Mouse (Mus musculus) embryonic facial prominence, embryonic 10.5 days (tissue): ENCODE data around the gene Cyp21a1. TPM values are rescaled to one million over a fixed set of nuclear protein-coding genes. Genes with fewer than 3 reads are reported as not detected.

Experiments
- microRNA-seq: library from miRNA; unstranded; fragments of <30 nt; microRNA quantifications from one replicate; pipeline ENCODE4, GENCODE M21; 2017
- polyA plus RNA-seq: library from polyadenylated mRNA; unstranded; fragments of >200 nt; fragmentation: Nextera tagmentation; extraction: Ambion mirVana; gene quantifications from 2 replicates; pipeline ENCODE4 v1.2.1, GENCODE M21; 2016

Gene Cyp21a1
- polyA plus RNA-seq, 1 experiment from 2014 or later = not detected

Small RNA genes lying within 50 kb of the gene (microRNA-seq; reads per million reads assigned to microRNA genes)
- not detected for gene Gm27471
- not detected for gene Mir6970
- gene Mir6971 = 1.8 reads per million

Other genes with a start within 250 kb of the Cyp21a1 start
- gene Notch4, start 240.3 kb downstream of the Cyp21a1 start, polyA plus RNA-seq = 5.4 and 6.6 TPM in 2 replicates
- 9.4 and 10.1 TPM in 2 replicates for gene Gpsm3, start 214.8 kb downstream of the Cyp21a1 start, polyA plus RNA-seq
- gene Pbx2, start 213.3 kb downstream of the Cyp21a1 start, polyA plus RNA-seq = 18.2 and 19.5 TPM in 2 replicates
- 2.6 and 3.6 TPM in 2 replicates for gene Ager, start 206.7 kb downstream of the Cyp21a1 start, polyA plus RNA-seq
- 165 and 172 TPM in 2 replicates for gene Rnf5, start 200.9 kb downstream of the Cyp21a1 start, polyA plus RNA-seq
- 51.3 and 56.1 TPM in 2 replicates for gene Agpat1, start 200.3 kb downstream of the Cyp21a1 start, polyA plus RNA-seq
- gene Egfl8, start 188.6 kb downstream of the Cyp21a1 start, polyA plus RNA-seq = 4.0 and 4.2 TPM in 2 replicates
- 18.6 and 19.5 TPM in 2 replicates for gene Ppt2, start 176.1 kb downstream of the Cyp21a1 start, polyA plus RNA-seq
- 0.12 and 0.18 TPM in 2 replicates for gene Prrt1, start 175.0 kb downstream of the Cyp21a1 start, polyA plus RNA-seq
- 16.6 and 17.3 TPM in 2 replicates for gene Fkbpl, start 159.8 kb downstream of the Cyp21a1 start, polyA plus RNA-seq
- 103 and 104 TPM in 2 replicates for gene Atf6b, start 157.4 kb downstream of the Cyp21a1 start, polyA plus RNA-seq
- 0.03 TPM in 1 of 2 replicates, not detected in the other for gene Tnxb, start 134.0 kb downstream of the Cyp21a1 start, polyA plus RNA-seq
- gene C4b, start 60.7 kb downstream of the Cyp21a1 start, polyA plus RNA-seq = not detected in 2 replicates
- 24.6 and 26.4 TPM in 2 replicates for gene Stk19, start 32.4 kb upstream of the Cyp21a1 start, polyA plus RNA-seq
- gene Dxo, start 32.5 kb upstream of the Cyp21a1 start, polyA plus RNA-seq = 78.1 and 88.8 TPM in 2 replicates
- gene Skiv2l, start 45.6 kb upstream of the Cyp21a1 start, polyA plus RNA-seq = 57.1 and 57.3 TPM in 2 replicates
- gene Nelfe, start 45.8 kb upstream of the Cyp21a1 start, polyA plus RNA-seq = 129 and 144 TPM in 2 replicates
- gene Cfb, start 58.0 kb upstream of the Cyp21a1 start, polyA plus RNA-seq = 2.1 and 2.6 TPM in 2 replicates
- 4.8 and 6.2 TPM in 2 replicates for gene Zbtb12, start 74.9 kb upstream of the Cyp21a1 start, polyA plus RNA-seq
- not detected in 2 replicates for gene Gm20547, start 77.5 kb upstream of the Cyp21a1 start, polyA plus RNA-seq
- 0.55 and 1.6 TPM in 2 replicates for gene C2, start 93.7 kb upstream of the Cyp21a1 start, polyA plus RNA-seq
- 96.5 and 103 TPM in 2 replicates for gene Ehmt2, start 93.9 kb upstream of the Cyp21a1 start, polyA plus RNA-seq
- gene Slc44a4, start 109.9 kb upstream of the Cyp21a1 start, polyA plus RNA-seq = 0.21 and 0.44 TPM in 2 replicates
- gene Neu1, start 126.7 kb upstream of the Cyp21a1 start, polyA plus RNA-seq = 14.0 and 19.3 TPM in 2 replicates
- gene Hspa1b, start 154.7 kb upstream of the Cyp21a1 start, polyA plus RNA-seq = 0.13 and 0.15 TPM in 2 replicates
- gene Gm20481, start 165.4 kb upstream of the Cyp21a1 start, polyA plus RNA-seq = not detected in 2 replicates
- 1.3 and 1.9 TPM in 2 replicates for gene Hspa1a, start 167.6 kb upstream of the Cyp21a1 start, polyA plus RNA-seq
- 1.1 TPM in 2 replicates for gene Hspa1l, start 168.1 kb upstream of the Cyp21a1 start, polyA plus RNA-seq
- gene Lsm2, start 177.3 kb upstream of the Cyp21a1 start, polyA plus RNA-seq = 339 and 361 TPM in 2 replicates
- 197 and 223 TPM in 2 replicates for gene Vars, start 196.4 kb upstream of the Cyp21a1 start, polyA plus RNA-seq
- gene Vwa7, start 212.0 kb upstream of the Cyp21a1 start, polyA plus RNA-seq = 0.18 and 0.21 TPM in 2 replicates
- gene Sapcd1, start 223.5 kb upstream of the Cyp21a1 start, polyA plus RNA-seq = 4.2 and 5.6 TPM in 2 replicates
- gene Msh5, start 242.2 kb upstream of the Cyp21a1 start, polyA plus RNA-seq = 3.9 and 4.4 TPM in 2 replicates
- gene Clic1, start 245.4 kb upstream of the Cyp21a1 start, polyA plus RNA-seq = 190 and 191 TPM in 2 replicates